Mouse (Mus musculus) ES-E14 (cell line): ENCODE measurements around the gene Dnase1l3. TPM values are rescaled to one million over a fixed set of nuclear protein-coding genes. Genes with fewer than 3 reads are reported as not detected.

Experiments used
- DNase-seq: peaks from one replicate; pipeline ENCODE4 v3.0.0-alpha.2; 2013; ENCODE audit warnings: low read depth, low spot score
- H3K27ac ChIP-seq: 2 replicates; pipeline ENCODE4 v1.5.1; 2012; ENCODE audit warnings: low read depth, mild to moderate bottlenecking, low read length, moderate library complexity, mixed read lengths; ENCODE audit not compliant: poor library complexity, insufficient read depth, severe bottlenecking
- H3K36me3 ChIP-seq: 2 replicates; pipeline ENCODE4 v1.6.1; 2012; ENCODE audit warnings: mild to moderate bottlenecking, low read length, moderate library complexity, mixed read lengths; ENCODE audit not compliant: control insufficient read depth, poor library complexity, insufficient read depth, severe bottlenecking
- H3K4me1 ChIP-seq, 2 experiments: fragments of 150-350 bp in 1 of 2; sonication (generic) in 1 of 2; 2 replicates each; pipeline ENCODE4 v1.6.1; 2012; ENCODE audit warnings: low read length in 2 of 2, mild to moderate bottlenecking in 1 of 2, mixed read lengths in 1 of 2; ENCODE audit not compliant: control insufficient read depth in 2 of 2, insufficient read depth in 2 of 2, poor library complexity in 1 of 2
- H3K4me3 ChIP-seq, 2 experiments: fragments of 150-350 bp in 1 of 2; sonication (generic) in 1 of 2; 2 replicates each; pipeline ENCODE4 v1.5.1; 2012; ENCODE audit warnings: low read length in 2 of 2, low read depth in 1 of 2, mild to moderate bottlenecking in 1 of 2, mixed read lengths in 1 of 2; ENCODE audit not compliant: insufficient read depth in 1 of 2, poor library complexity in 1 of 2, severe bottlenecking in 1 of 2
- H3K9ac ChIP-seq: 2 replicates; pipeline ENCODE4 v1.6.1; 2012; ENCODE audit warnings: low read depth, mild to moderate bottlenecking, low read length, mixed read lengths; ENCODE audit not compliant: poor library complexity, insufficient read depth, severe bottlenecking
- H3K9me3 ChIP-seq: fragments of 150-350 bp; sonication (generic); 2 replicates; pipeline ENCODE4 v1.6.1; 2012; ENCODE audit warnings: low read depth, mild to moderate bottlenecking, low read length; ENCODE audit not compliant: control insufficient read depth, insufficient read depth
- CHD2 ChIP-seq: IDR thresholded peaks from 2 replicates; pipeline ENCODE4 v1.6.1; 2014; ENCODE audit warnings: mild to moderate bottlenecking, low read depth, low read length, inconsistent platforms
- HCFC1 ChIP-seq: IDR thresholded peaks from 2 replicates; pipeline ENCODE4 v1.6.1; 2012; ENCODE audit warnings: low read length, inconsistent platforms, borderline replicate concordance; ENCODE audit not compliant: insufficient read depth
- MAFK ChIP-seq: IDR thresholded peaks from 2 replicates; pipeline ENCODE4 v1.6.1; 2014; ENCODE audit warnings: mild to moderate bottlenecking, low read depth, low read length, inconsistent platforms; ENCODE audit not compliant: insufficient read depth
- ZC3H11A ChIP-seq: IDR thresholded peaks from 2 replicates; pipeline ENCODE4 v1.6.1; 2012; ENCODE audit warnings: low read depth, mild to moderate bottlenecking, inconsistent platforms, low read length, borderline replicate concordance
- ZNF384 ChIP-seq: IDR thresholded peaks from 2 replicates; pipeline ENCODE4 v1.6.1; 2012; ENCODE audit warnings: low read depth, low read length, inconsistent platforms
- in situ Hi-C, 2 experiments: fragments of 600-800 bp; cut with MboI; formaldehyde crosslinking; loops; one replicate each; pipeline ENCODE4 v1.15.1; 2025; ENCODE audit warnings: low sequenced_read_pairs in 2 of 2, inconsistent platforms in 1 of 2; ENCODE audit not compliant: unreplicated experiment in 2 of 2
- total RNA-seq: library from RNA; depleted of rRNA; stranded (reverse); fragments of 300-350 nt; gene quantifications from 2 replicates; pipeline ENCODE4 v1.2.3, GENCODE M21; 2012; rRNA removed

Gene Dnase1l3
- total RNA-seq, 1 experiment, result 0.09 TPM

DNA sequence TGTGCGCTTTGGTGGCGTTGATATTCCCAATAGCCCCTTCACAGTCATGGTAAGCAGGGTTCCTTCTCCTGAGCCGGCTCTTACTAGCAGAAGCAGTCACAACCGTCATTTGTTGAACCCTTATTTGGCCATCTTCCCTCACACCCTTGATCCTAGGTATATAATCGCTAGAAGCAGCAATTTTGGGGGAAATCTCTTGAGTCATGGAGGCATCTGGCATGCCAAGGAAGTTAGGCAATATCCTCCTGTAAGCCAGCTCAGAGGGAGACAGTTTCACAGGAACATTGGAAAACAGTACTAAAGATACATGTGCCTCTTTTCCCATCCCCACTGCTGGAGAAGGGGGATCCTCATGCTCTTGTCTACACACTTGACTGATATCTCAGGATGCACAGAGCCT, 75.1 kb downstream of the Dnase1l3 start:
- DNase-seq, result no peak
- H3K9ac ChIP-seq, result no peak overlapping the region
- no peaks in the 10 kb centered on the region for H3K9me3 ChIP-seq
- H3K4me1 ChIP-seq, result no peaks in the 10 kb centered on the region; a peak in 1 of 4 replicates
- H3K4me3 ChIP-seq, result no peak overlapping the region
- no peak overlapping the region for H3K27ac ChIP-seq
- no peak for TF ChIP-seq ZC3H11A
- TF ChIP-seq ZNF384, result no peak
- no peak for TF ChIP-seq MAFK
- in situ Hi-C loops, result no loop called here
- peaks cover 63% of the 10 kb centered on the region for H3K36me3 ChIP-seq

DNA sequence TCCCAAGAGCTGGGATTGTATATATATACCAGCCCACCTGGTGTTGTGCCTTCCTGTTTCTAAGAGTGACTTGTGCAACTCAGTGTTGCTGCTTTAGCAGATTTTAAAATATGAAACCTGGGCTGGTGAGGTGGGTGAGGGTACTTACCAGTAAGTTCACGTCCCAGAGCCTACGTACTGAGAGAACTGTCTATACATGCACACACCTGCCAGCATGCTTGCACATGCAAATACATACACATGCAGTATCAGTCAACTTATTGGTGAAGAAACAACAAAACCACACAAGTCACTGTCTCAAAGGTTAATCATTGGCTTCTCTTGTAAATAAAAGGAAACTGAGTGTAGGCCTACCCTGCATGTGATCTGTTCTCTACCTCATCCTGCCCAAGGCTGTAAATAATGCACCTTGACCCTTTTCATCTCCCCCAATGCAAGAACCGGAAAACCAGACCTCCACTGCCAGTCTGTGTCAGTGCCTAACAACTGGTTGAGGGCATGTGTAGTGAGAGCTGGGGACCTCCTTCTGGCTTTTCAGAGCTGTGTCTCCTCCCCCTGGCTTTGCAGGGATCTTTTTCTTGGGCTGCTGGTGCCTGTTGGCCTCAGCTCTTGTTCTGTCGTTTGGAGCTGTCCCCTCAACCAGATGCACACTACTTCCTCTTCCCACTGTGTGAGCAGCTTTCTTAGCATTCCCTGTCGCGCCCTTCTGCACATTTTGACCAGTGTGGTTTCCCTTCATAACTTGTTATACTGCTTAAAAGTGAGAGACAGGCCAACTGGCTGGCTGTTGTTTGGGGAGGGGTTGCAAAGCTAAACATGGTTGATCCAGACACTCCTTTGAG, 76.0 kb downstream of the Dnase1l3 start:
- DNase-seq, result no peak
- H3K36me3 ChIP-seq, result peaks cover 60% of the 10 kb centered on the region
- no peak for TF ChIP-seq ZNF384
- TF ChIP-seq ZC3H11A, result no peak
- no peak for TF ChIP-seq CHD2
- TF ChIP-seq MAFK, result no peak
- no peak for TF ChIP-seq HCFC1
- H3K27ac ChIP-seq, result no peak overlapping the region
- H3K4me1 ChIP-seq, result no peaks in the 10 kb centered on the region; a peak in 1 of 4 replicates
- H3K4me3 ChIP-seq, result no peak overlapping the region
- in situ Hi-C loops, result no loop called here
- H3K9ac ChIP-seq, result no peak overlapping the region
- H3K9me3 ChIP-seq, result no peaks in the 10 kb centered on the region

Other genes starting within 250 kb of the Dnase1l3 start
- gene Gm26661, start 203.0 kb downstream of the Dnase1l3 start, total RNA-seq, result not detected in 2 replicates
- gene Flnb, start 176.6 kb downstream of the Dnase1l3 start, total RNA-seq, result 350 and 387 TPM in 2 replicates
- 1.0 and 4.0 TPM in 2 replicates for gene Gm45521, start 37.3 kb downstream of the Dnase1l3 start, total RNA-seq
- gene Abhd6, start 8.3 kb upstream of the Dnase1l3 start, total RNA-seq, result 11.7 and 15.4 TPM in 2 replicates
- gene Rpp14, start 85.8 kb upstream of the Dnase1l3 start, total RNA-seq, result 17.3 and 28.3 TPM in 2 replicates
- gene Pxk, start 103.6 kb upstream of the Dnase1l3 start, total RNA-seq, result 5.4 and 5.7 TPM in 2 replicates
- 152 and 171 TPM in 2 replicates for gene Pdhb, start 178.5 kb upstream of the Dnase1l3 start, total RNA-seq
- 9.3 and 11.9 TPM in 2 replicates for gene Kctd6, start 219.6 kb upstream of the Dnase1l3 start, total RNA-seq